Mouse (Mus musculus): ENCODE results near the gene Kcnk16. TPM values are rescaled to one million over a fixed set of nuclear protein-coding genes. Genes with fewer than 3 reads are reported as not detected.

Kcnk16 gene
- total RNA-seq, 2 experiments from 2014 or later, result not detected

- DNase-seq, result no peak
These were observed 38.9 kb downstream of the Kcnk16 start for GRCm38 (mm10) chr14:20230063-20230491.

DNA sequence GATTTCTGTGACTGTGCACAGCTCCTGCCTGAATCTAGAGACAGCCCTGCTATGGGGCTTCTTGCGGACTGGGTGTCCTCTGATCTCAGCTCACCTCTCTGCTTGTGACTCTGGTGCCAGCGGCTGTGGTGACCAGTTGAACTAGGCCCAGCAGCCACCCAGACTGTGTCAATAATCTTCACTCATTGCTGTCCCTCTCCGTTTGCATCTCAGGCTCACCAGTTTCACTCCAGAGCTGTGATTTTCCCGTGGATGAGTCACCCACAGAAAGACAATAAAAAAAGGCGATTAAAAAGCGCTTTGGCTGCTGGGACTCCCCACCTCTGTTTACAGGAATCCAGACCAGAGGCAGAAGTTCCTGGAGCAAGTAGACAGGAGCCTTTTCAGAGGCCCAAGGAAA, 39.6 kb downstream of the Kcnk16 start:
- no peak for DNase-seq

- peak; percentile 79 to 81 for DNase-seq
These were observed 40.7 kb downstream of the Kcnk16 start for GRCm38 (mm10) chr14:20228336-20228735.

DNA sequence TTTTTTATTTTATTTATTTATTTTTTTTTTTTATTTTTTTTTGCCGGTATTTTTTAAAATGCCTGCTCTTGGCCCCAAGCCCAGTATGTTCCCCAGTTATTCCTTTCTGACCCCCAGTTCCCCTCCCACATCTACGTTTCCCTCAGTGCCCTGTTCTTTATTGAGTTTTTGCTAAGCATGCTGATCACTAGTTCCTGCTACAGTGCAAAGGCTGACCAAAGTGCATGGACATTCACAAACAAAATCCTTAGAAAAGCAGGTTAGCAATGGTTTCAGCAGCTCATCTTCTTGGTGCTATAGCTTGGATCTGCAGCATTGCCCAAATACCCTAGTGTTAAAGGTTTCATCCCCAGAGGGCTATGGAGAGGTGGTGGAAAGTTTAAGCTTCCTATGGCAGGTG, 42.0 kb downstream of the Kcnk16 start:
- DNase-seq, result no peak

GRCm38 (mm10) chr14:20226488-20226887, 42.5 kb downstream of the Kcnk16 start:
- no peak for DNase-seq

DNA sequence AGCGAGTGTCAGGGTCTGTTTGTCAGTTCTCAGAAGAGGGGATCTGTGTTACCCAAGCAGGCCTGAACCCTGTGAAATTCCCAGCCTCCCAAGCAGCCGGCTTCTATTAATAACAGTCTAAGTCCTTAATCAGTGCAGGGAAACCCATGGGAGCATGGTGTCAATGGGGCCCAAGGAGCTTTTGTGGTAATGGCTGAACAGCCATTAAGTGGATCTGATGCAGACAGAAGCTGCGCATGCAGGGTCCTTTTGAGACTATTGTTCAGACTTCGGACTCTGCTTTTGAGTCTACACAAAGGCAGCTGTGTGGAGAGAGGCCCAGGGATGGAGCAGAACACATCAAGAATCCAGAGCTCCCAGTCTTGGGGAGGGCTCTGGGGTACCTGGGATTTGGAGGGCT, 43.5 kb downstream of the Kcnk16 start:
- DNase-seq, result no peak

- DNase-seq, result peak in 1 of 2 experiments; percentile 29
These were observed 44.3 kb downstream of the Kcnk16 start for GRCm38 (mm10) chr14:20224576-20225218.

- DNase-seq, result peak; percentile 34 to 66
These were observed 44.8 kb downstream of the Kcnk16 start for GRCm38 (mm10) chr14:20224163-20224562.

DNA sequence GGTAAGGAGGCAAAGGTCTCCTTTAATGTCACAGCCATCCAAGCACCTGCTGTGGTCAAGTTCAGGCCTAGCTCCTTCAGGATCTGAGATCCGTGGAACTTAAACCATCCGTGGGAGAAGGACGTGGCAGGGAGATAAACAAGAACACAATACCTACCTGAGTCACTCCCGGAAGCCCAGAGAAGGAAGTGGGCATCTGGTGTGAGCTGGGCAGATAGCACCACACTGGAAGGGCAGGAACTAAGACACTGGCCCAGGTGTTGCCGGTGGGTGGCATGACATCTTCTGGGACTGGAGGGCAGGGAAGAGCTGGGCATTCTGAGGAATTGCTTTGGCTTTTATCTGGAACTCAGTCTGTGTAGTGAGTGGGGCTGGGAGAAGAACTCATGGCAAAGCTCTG, 45.7 kb downstream of the Kcnk16 start:
- no peak for DNase-seq

GRCm38 (mm10) chr14:20221083-20221482, 47.9 kb downstream of the Kcnk16 start:
- no peak for DNase-seq

DNA sequence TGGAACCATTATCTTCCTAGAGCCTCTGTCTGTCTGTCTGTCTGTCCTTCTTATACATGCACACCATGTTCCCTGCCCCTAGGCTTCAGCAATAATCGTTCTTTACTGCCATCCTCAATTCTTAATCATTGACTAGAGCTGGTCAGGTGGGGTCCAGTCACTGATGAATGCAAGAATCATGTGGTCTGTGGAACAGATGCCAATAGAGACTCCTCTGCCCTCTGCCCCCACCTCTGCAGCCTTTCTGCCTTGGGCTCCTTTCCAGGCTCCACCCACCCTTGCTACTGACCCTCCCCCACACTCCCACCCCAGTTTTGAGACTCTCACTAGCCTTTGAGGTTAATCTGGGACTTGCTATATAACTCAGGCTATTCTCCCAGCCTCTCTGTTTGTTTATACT, 49.1 kb downstream of the Kcnk16 start:
- DNase-seq, result no peak

DNA sequence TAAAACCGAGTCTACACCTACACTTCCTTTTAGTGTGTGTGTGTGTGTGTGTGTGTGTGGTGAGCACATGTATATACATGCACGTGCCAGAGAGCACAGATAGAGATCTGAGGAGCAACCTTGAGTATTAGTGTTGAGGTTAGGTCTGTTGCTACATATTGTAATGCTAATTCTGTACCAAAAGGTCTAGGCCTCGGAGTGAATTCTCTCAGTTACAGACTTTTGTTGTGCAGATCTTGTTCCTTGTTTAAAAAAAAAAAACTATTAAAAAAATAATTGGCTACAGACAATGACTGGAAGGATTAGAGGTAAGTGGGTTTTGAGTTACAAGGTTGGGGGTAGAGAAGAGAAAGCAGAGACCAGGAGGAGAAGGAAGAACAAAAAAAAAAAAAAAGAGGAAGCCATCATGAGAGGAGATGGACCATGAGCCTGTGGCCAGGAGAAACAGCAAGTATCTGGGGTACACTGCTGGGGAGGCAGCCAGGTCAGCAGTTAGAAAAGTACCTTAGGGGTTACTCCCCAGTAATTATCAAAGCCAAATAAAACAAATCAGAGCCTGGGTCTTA, 51.6 kb downstream of the Kcnk16 start:
- DNase-seq, result no peak

- DNase-seq, result no peak
These were observed 52.3 kb downstream of the Kcnk16 start for GRCm38 (mm10) chr14:20216561-20217298.

GRCm38 (mm10) chr14:20215826-20216225, 53.2 kb downstream of the Kcnk16 start:
- no peak for DNase-seq

- no peak for DNase-seq
These were observed 54.9 kb downstream of the Kcnk16 start for GRCm38 (mm10) chr14:20214125-20214524.

- no peak for DNase-seq
These were observed 57.0 kb downstream of the Kcnk16 start for GRCm38 (mm10) chr14:20211754-20212601.

Other genes starting within 250 kb of the Kcnk16 start
- 1 to 10 TPM; 8.2 to 8.3 TPM for gene Saysd1, start 130.7 kb downstream of the Kcnk16 start, total RNA-seq (2021)
- gene Kcnk5, start 87.4 kb downstream of the Kcnk16 start, total RNA-seq (2021), result 10 to 100 TPM in 1 of 2 experiments, 1 to 10 TPM in 1; 8.6 to 13.9 TPM
- 10 to 100 TPM; 38.7 to 47.9 TPM for gene Nudt13, start 25.5 kb upstream of the Kcnk16 start, total RNA-seq (2021)
- 10 to 100 TPM; 40.9 to 42.2 TPM for gene Ecd, start 78.9 kb upstream of the Kcnk16 start, total RNA-seq (2021)
- gene Fam149b, start 79.0 kb upstream of the Kcnk16 start, total RNA-seq (2021), result 10 to 100 TPM; 32.4 to 33.8 TPM
- gene Dnajc9, start 119.7 kb upstream of the Kcnk16 start, total RNA-seq (2021), result 10 to 100 TPM; 30.8 to 39.5 TPM
- 10 to 100 TPM; 70.9 to 73.6 TPM for gene Mrps16, start 124.4 kb upstream of the Kcnk16 start, total RNA-seq (2021)
- gene Cfap70, start 183.0 kb upstream of the Kcnk16 start, total RNA-seq (2021), result 1 to 10 TPM; 1.1 to 2.6 TPM
- gene Anxa7, start 210.9 kb upstream of the Kcnk16 start, total RNA-seq (2021), result 100 to 1,000 TPM; 108 to 119 TPM
- 1 to 10 TPM in 1 of 2 experiments, under 1 TPM in 1; 0.79 to 1.0 TPM for gene Mss51, start 227.7 kb upstream of the Kcnk16 start, total RNA-seq (2021)

Measured in adrenal gland, postnatal 36 days (tissue).